Mouse (Mus musculus): ENCODE results near the gene Cgnl1. TPM values are rescaled to one million over a fixed set of nuclear protein-coding genes. Genes with fewer than 3 reads are reported as not detected.

Gene Cgnl1
- polyA plus RNA-seq, 1 experiment from 2014 or later, result 33.8 TPM

DNA sequence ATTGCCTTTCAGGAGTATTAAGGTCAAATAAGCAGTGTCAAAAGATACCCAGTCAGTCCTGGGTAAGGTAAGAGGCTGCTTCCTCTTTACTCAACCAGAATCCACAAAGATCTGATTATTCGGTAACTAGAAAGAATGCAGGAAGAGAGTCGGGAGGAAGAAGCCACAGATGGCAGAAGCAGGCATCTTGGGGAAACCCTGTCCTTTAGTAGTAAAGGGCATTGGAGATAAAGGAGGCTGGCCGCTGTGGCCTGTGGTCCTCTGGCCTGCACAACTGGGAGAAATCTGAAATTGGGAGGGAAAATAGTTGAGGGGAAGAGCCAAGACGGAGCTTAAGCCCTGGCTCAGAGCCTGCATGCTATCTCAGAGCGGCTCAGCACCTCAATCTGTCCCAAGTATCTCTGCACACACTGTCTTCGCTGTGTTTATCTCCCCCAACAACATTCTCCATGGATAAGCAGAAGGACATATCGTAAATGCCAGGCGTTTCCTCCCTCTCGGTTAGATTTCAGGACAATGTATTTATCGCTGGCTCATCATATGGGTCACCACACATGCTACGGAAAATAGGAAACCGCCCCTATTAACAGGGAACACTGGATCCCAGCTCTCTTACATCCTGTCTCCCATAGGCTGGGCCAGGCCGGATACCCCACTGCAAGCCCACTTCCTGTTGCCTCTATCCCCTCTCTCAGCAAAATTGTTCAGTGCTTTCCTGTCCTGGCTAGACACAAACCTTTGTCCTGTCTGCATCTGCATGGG is 164.9 kb downstream of the Cgnl1 start:
- 46% methylated on average over 13 of the region's 13 CpGs for WGBS
- ATAC-seq (replicated peaks; ENCODE audit: low FRiP score, low read depth) (peak; percentile 33; the same call in 1 of the 2 replicates), DNase-seq (ENCODE audit: low spot score) (peak; percentile 75)
- Histone ChIP-seq H3K27me3 (ENCODE audit: insufficient read depth, low read length) (no peaks in the 10 kb centered on the region), H3K9me3 (replicated peaks; ENCODE audit: low read length) (no peaks in the 10 kb centered on the region), H3K4me1 (replicated peaks; ENCODE audit: insufficient read depth, low read length) (peaks cover 7% of the 10 kb centered on the region; the same call in 1 of the 2 replicates), H3K27ac (peak overlapping the region; percentile 55), H3K4me2 (ENCODE audit: low read length) (no peak overlapping the region), H3K36me3 (ENCODE audit: insufficient read depth, low read length) (no peaks in the 10 kb centered on the region), H3K9ac (ENCODE audit: low read depth, low read length) (no peak overlapping the region), H3K4me3 (replicated peaks; ENCODE audit: low read depth, low read length) (no peak overlapping the region)
- no peak for TF ChIP-seq CTCF (IDR thresholded peaks at IDR 0.05; ENCODE audit: low read depth)

DNA sequence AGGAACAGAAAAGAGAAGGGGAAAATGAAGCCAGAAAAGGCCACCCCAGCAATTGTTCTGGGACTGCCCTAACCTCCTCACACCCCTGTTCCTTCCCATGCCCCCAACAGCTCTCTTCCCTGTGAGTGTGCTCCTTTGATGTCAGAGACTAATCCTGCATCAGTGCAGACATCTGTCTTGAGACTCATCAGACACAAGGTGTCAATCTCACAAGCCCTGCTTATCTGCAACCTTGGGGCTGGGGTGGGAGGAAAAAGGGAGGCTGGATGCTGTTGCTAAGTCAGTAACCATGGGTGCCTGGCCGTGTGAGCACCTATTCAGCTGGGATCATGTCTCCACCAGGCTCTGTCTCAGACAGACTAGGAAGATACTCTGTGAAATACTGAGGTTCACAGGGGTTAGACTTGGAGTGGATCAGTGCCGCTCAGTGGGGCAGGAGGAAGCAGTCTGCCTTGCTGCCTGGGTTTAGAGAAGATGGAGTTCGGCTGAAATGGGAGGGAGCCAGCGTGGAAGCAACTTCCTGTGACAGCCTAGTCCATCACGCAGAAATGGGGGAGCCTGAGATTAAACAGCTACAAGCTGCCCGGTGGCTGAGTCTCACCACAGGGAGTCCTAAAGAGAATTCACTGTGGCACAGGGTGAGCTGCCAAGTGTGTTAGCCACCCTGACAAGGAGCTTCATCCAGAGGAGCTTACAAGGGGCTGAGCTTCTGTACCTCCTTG is 166.3 kb downstream of the Cgnl1 start:
- 40% methylated on average over 6 of the region's 6 CpGs for WGBS
- H3K4me1 ChIP-seq (replicated peaks; ENCODE audit: insufficient read depth, low read length), result peaks cover 7% of the 10 kb centered on the region; the same call in 1 of the 2 replicates
- no peak for TF ChIP-seq CTCF (IDR thresholded peaks at IDR 0.05; ENCODE audit: low read depth)
- no peaks in the 10 kb centered on the region for H3K36me3 ChIP-seq (ENCODE audit: insufficient read depth, low read length)
- ATAC-seq (replicated peaks; ENCODE audit: low FRiP score, low read depth) (no peak), DNase-seq (ENCODE audit: low spot score) (no peak)
- H3K9me3 ChIP-seq (replicated peaks; ENCODE audit: low read length), result no peaks in the 10 kb centered on the region
- H3K27me3 ChIP-seq (ENCODE audit: insufficient read depth, low read length), result no peaks in the 10 kb centered on the region
- no peak overlapping the region for H3K4me3 ChIP-seq (replicated peaks; ENCODE audit: low read depth, low read length)
- H3K27ac ChIP-seq, result no peak overlapping the region
- H3K4me2 ChIP-seq (ENCODE audit: low read length), result no peak overlapping the region
- no peak overlapping the region for H3K9ac ChIP-seq (ENCODE audit: low read depth, low read length)

DNA sequence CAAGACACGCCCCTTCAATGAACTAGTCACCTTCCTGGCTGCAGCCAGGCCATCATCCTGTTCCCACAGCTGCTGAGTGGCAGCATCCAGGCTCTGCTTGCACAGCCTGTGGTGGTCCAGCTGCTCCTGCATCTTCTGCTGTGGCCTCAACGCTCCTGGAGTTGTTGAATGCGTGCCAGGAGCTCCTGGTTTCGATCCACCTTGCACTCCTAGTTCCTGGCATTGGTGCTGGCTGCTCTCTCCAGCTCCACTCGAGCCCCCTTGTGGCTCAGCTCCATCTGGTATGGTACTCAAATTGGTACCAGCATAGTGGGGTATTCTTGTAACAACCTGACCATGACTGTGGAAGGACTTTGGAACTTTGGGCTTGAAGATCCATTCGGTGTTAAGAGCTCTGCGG is 171.5 kb downstream of the Cgnl1 start:
- DNase-seq (ENCODE audit: low spot score) (peak; percentile 28), ATAC-seq (replicated peaks; ENCODE audit: low FRiP score, low read depth) (no peak)
- Histone ChIP-seq H3K4me2 (ENCODE audit: low read length) (no peak overlapping the region), H3K4me1 (replicated peaks; ENCODE audit: insufficient read depth, low read length) (no peaks in the 10 kb centered on the region), H3K9ac (ENCODE audit: low read depth, low read length) (no peak overlapping the region), H3K4me3 (replicated peaks; ENCODE audit: low read depth, low read length) (no peak overlapping the region), H3K27me3 (ENCODE audit: insufficient read depth, low read length) (no peaks in the 10 kb centered on the region), H3K27ac (no peak overlapping the region), H3K9me3 (replicated peaks; ENCODE audit: low read length) (no peaks in the 10 kb centered on the region), H3K36me3 (ENCODE audit: insufficient read depth, low read length) (no peaks in the 10 kb centered on the region)
- 63% methylated on average over 7 of the region's 7 CpGs for WGBS
- no peak for TF ChIP-seq CTCF (IDR thresholded peaks at IDR 0.05; ENCODE audit: low read depth)

DNA sequence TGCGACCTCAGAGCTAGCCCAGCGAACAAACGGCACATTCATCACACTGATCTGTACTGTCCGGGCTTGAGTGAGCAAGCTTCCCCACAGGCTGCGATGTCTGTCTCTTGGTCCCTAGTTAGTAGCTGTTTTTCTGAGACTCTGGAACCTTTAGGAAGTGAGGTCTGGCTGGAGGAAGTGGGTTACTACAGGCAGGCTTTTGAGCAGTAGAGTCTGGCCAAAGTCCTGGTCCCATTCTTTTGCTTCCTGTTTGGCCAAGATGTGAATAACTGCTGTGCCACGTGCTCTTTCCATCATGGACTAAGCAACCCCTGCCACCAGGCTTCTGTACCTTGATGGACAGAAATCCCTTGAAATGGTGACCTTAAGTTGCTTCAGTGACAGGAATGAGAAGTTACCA is 174.5 kb downstream of the Cgnl1 start:
- Histone ChIP-seq H3K27ac (0 out of 2 replicates have a peak overlapping the region, but pooled peaks have one; percentile 19), H3K9me3 (replicated peaks; ENCODE audit: low read length) (no peaks in the 10 kb centered on the region), H3K4me1 (replicated peaks; ENCODE audit: insufficient read depth, low read length) (peaks cover 6% of the 10 kb centered on the region; the same call in 1 of the 2 replicates), H3K9ac (ENCODE audit: low read depth, low read length) (no peak overlapping the region), H3K4me3 (replicated peaks; ENCODE audit: low read depth, low read length) (no peak overlapping the region), H3K4me2 (ENCODE audit: low read length) (no peak overlapping the region), H3K36me3 (ENCODE audit: insufficient read depth, low read length) (no peaks in the 10 kb centered on the region), H3K27me3 (ENCODE audit: insufficient read depth, low read length) (no peaks in the 10 kb centered on the region)
- ATAC-seq (replicated peaks; ENCODE audit: low FRiP score, low read depth) (no peak), DNase-seq (ENCODE audit: low spot score) (peak; percentile 22)
- no peak for TF ChIP-seq CTCF (IDR thresholded peaks at IDR 0.05; ENCODE audit: low read depth)
- WGBS, result 31% methylated on average over 6 of the region's 6 CpGs

DNA sequence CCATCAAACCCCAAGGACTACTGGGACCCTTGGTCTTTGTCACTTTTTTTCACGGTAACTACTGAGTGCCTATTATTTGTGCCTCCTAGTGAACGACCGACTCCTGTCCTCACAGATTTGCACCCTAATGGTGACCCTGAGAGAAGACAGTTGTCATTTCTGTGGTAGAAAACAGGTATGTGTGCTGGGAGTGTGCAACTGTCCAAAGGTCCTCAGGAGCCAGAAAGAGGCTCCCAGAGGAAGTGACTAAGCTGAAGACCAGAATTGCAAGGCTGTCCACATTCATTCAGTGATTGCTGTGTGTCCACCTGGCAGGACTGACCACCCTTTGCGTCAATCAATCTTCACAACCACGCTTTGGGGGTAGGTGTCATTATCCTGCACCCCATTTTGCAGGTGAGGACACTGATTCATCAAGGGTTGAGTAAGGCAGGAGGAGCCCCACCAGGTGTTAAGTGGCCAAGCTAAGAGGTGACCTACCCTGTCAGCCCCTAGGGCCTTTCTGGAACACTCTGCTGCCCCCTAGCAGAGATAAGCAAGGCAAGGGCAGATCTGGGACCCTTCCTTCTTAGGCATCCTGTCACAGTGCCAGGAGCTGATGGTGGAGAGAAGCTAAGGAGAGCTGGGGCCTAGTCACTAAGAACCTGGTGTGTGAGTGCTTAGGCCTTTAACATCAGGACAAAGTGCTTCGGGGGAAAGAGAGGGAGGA is 178.7 kb downstream of the Cgnl1 start:
- peak; percentile 29; the same call in 1 of the 2 replicates for TF ChIP-seq CTCF (IDR thresholded peaks at IDR 0.05; ENCODE audit: low read depth)
- WGBS, result 26% methylated on average over 6 of the region's 6 CpGs
- ATAC-seq (replicated peaks; ENCODE audit: low FRiP score, low read depth) (0 out of 2 replicates have a peak, but pooled peaks have one; percentile 9), DNase-seq (ENCODE audit: low spot score) (no peak)
- H3K4me1 ChIP-seq (replicated peaks; ENCODE audit: insufficient read depth, low read length), result peaks cover 6% of the 10 kb centered on the region; the same call in 1 of the 2 replicates
- H3K27me3 ChIP-seq (ENCODE audit: insufficient read depth, low read length), result no peaks in the 10 kb centered on the region
- 0 out of 2 replicates have a peak overlapping the region, but pooled peaks have one; percentile 47 for H3K27ac ChIP-seq
- H3K9ac ChIP-seq (ENCODE audit: low read depth, low read length), result peak overlapping the region; percentile 61; the same call in 1 of the 2 replicates
- peak overlapping the region; percentile 57 for H3K4me3 ChIP-seq (replicated peaks; ENCODE audit: low read depth, low read length)
- no peaks in the 10 kb centered on the region for H3K9me3 ChIP-seq (replicated peaks; ENCODE audit: low read length)
- H3K36me3 ChIP-seq (ENCODE audit: insufficient read depth, low read length), result no peaks in the 10 kb centered on the region
- peak overlapping the region; percentile 80 for H3K4me2 ChIP-seq (ENCODE audit: low read length)

All from kidney, postnatal 0 days (tissue).